Mouse (Mus musculus): ENCODE measurements around the gene Oxa1l. TPM values are rescaled to one million over a fixed set of nuclear protein-coding genes. Genes with fewer than 3 reads are reported as not detected.
"Not testable (repeated sequence)": the region's sequence is repeated elsewhere in the genome, so short reads cannot be mapped to it uniquely, and the experiment has no call there.

Gene Oxa1l
- polyA plus RNA-seq, 1 experiment from 2014 or later = 47.7 TPM

DNA sequence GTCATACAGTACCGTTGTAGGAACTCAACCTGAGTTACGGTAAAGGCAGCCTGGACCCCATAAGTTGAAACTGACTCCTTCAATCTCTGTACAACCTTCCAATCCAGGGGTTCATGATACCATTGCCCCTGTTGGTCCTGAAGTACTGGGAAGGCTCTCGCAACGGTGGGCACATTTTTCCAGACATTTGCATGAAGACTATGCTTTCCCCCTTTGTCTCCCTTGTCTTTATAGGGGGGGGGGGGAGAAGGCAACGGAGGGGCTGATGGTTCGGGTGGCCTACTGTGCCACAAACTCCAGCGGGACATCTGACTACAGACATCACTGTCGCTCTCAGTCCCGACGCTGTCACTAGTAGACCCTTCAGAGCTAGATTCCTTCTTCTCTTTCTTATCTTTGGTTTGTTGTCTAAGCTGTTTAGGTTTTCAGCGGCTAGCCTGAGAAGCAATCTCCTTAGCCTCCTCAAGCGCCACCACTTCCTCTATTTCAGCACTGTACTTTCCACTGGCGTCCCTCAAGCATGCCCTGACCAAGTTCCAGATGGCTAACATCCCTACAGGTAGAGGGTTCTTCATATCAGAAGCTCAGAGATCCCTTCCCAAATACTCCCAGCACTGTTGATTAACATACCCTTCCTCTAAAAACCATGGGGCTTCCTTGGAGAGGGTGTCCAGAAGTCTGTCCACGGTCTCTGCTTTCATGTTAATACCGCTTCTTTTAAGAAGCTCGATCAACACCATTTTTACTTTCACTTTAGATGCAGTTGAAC lies 9.7 kb upstream of the Oxa1l start:
- not testable (repeated sequence) for H3K4me3 ChIP-seq; H3K27me3 ChIP-seq; H3K9ac ChIP-seq; ATAC-seq (ENCODE audit: low FRiP score); H3K36me3 ChIP-seq; H3K27ac ChIP-seq; H3K9me3 ChIP-seq; H3K4me1 ChIP-seq (replicated peaks); H3K4me2 ChIP-seq
- 96% methylated on average over 16 of the region's 16 CpGs for WGBS

DNA sequence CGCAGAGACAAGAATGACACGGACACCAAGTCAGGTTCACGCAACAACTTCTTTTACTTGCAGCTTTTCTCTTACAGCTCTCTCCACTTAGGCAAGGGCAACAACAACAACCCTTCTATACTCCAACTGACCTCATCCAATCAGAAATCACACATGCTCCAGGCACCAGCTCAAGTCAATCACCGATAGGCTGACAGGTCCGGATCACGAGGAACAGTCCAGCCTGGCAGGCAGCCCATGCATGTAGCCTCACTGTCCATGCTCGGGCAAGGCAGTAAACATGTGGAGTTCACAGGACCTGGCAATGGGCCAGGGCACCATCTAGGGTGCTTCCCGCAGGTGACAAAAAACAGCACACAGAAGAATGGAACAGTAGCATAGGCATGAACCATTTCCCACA lies 8.3 kb upstream of the Oxa1l start:
- Histone ChIP-seq H3K9ac (no peak overlapping the region), H3K4me1 (replicated peaks) (no peaks in the 10 kb centered on the region), H3K27ac (no peak overlapping the region), H3K27me3 (no peaks in the 10 kb centered on the region), H3K9me3 (peaks cover 3% of the 10 kb centered on the region; the same call in 1 of the 2 replicates), H3K4me3 (no peak overlapping the region), H3K36me3 (no peaks in the 10 kb centered on the region), H3K4me2 (no peak overlapping the region)
- ATAC-seq (ENCODE audit: low FRiP score) = no peak
- WGBS = 90% methylated on average over 8 of the region's 8 CpGs

DNA sequence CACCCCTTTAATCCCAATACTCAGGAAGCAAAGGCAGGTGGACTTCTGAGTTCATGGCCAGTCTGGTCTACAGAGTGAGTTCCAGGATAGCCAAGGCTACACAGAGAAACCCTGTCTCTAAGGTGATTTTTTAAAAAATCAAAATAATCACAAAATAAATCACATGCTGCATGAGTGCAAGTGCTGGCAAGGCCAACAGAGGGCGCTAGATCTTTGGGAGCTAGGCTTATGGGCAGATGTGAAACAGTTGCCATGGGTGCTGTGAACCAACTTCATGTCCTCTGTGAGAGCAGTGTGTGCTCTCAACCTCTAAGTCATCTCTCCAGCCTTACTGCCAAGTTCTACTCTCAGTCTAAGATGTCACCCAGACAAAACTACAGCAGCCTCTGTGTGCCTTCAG lies 6.2 kb upstream of the Oxa1l start:
- ATAC-seq (ENCODE audit: low FRiP score) = no peak
- Histone ChIP-seq H3K9ac (no peak overlapping the region), H3K4me1 (replicated peaks) (no peaks in the 10 kb centered on the region), H3K4me2 (no peak overlapping the region), H3K27me3 (no peaks in the 10 kb centered on the region), H3K27ac (no peak overlapping the region), H3K36me3 (no peaks in the 10 kb centered on the region), H3K9me3 (no peaks in the 10 kb centered on the region), H3K4me3 (no peak overlapping the region)
- WGBS = 46% methylated on average over 1 of the region's 1 CpGs

DNA sequence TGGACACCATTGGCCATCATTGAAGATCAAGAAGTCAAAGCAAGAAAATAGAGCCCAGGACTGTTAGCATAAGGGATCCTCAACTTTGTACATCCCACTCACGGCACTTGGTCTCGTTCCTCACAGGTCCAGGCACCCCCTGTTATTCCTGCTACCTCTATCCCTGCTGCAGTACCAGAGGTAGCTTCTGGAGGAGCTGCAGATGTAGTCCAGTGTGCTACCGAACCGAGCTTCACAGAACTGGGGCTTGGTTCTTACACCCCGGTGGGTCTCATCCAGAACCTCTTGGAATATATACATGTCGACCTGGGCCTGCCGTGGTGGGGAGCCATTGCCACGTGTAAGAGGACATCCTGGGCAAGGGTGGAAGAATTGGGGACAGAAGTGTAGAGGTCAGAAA lies 2.5 kb downstream of the Oxa1l start:
- Histone ChIP-seq H3K27ac (no peak overlapping the region), H3K36me3 (peaks cover 48% of the 10 kb centered on the region), H3K9ac (no peak overlapping the region), H3K4me1 (replicated peaks) (peaks cover 23% of the 10 kb centered on the region), H3K27me3 (no peaks in the 10 kb centered on the region), H3K9me3 (no peaks in the 10 kb centered on the region), H3K4me2 (no peak overlapping the region), H3K4me3 (no peak overlapping the region)
- 95% methylated on average over 8 of the region's 8 CpGs for WGBS
- ATAC-seq (ENCODE audit: low FRiP score) = no peak

DNA sequence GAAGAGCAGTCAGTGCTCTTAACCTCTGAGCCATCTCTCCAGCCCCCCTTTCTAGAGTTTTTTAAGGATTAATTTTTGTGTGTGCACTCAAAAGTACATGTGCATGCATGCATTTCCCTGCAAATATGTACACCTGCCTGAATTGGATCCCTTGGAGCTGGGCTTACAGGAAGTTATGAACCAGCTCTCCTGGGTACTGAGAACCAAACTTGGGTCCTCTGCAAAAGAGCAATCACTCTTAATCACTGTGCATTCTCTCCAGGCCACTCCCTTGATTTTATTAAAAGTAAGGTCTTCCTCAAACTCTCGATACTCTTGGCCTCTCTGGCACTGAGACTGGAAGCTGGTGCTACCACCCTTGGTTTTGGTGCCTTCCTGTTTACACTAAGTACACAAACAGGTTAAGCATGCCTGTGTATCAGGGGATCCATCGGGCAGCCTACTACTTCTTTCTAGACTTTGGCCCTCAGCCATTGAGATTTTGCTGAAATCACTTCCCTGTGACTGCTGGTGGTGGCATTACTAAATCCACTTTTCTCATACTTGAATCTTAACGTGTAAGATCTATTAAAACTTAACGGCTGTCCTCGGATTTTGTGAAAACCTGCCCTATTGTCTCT lies 4.5 kb downstream of the Oxa1l start:
- Histone ChIP-seq H3K36me3 (peaks cover 68% of the 10 kb centered on the region), H3K27me3 (no peaks in the 10 kb centered on the region), H3K27ac (no peak overlapping the region), H3K9ac (no peak overlapping the region), H3K9me3 (no peaks in the 10 kb centered on the region), H3K4me2 (no peak overlapping the region), H3K4me3 (no peak overlapping the region), H3K4me1 (replicated peaks) (peaks cover 23% of the 10 kb centered on the region)
- ATAC-seq (ENCODE audit: low FRiP score) = no peak
- WGBS = 94% methylated on average over 5 of the region's 5 CpGs

DNA sequence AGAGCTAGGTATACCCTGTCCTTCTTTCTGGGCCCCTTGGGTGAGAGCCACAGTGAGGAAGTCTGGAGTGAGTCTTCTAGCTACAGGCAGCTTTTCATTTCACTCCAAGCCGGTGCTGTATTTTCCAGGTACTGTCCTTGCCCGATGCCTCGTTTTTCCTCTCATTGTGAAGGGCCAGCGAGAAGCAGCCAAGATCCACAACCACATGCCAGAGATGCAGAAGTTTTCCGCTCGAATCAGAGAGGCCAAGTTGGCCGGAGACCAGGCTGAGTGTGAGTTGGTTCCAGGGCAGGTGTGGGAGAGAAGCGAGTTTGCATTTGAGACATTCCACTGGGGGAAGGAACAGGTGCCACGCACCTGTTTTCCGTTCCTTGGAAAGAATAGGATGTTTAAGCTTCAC lies 5.9 kb downstream of the Oxa1l start:
- 96% methylated on average over 10 of the region's 10 CpGs for WGBS
- Histone ChIP-seq H3K9me3 (no peaks in the 10 kb centered on the region), H3K9ac (no peak overlapping the region), H3K27me3 (no peaks in the 10 kb centered on the region), H3K4me2 (no peak overlapping the region), H3K27ac (no peak overlapping the region), H3K4me1 (replicated peaks) (peaks cover 20% of the 10 kb centered on the region), H3K4me3 (no peak overlapping the region), H3K36me3 (peaks cover 80% of the 10 kb centered on the region)
- ATAC-seq (ENCODE audit: low FRiP score) = no peak

DNA sequence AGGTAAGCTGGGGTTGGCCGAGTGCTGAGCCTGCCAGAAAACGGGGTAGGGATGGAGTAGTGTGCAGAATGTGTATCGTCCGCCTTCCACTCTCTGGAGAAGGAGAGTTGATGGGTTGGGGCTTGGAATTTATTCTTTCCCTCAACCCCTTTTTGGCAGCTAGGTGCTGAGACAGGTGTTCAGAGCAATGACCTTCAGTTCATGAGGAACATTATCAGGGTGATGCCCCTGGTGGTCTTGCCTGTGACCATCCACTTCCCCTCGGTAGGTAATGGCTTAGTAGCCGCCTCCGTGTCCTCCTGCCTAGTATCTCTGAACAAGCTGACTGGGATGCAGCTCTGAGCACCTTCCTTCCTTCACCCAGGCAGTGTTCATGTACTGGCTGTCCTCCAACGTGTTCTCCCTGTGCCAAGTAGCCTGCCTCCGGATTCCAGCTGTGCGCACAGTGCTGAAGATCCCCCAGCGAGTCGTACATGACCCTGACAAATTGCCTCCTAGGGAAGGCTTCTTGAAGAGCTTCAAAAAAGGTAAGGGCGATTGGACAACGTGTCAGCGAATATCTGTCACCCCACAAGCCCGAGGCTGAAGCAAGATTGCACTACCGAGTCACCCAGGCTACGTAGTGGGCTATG lies 6.9 kb downstream of the Oxa1l start:
- Histone ChIP-seq H3K36me3 (peaks cover 83% of the 10 kb centered on the region), H3K4me1 (replicated peaks) (peaks cover 10% of the 10 kb centered on the region), H3K4me2 (no peak overlapping the region), H3K27me3 (no peaks in the 10 kb centered on the region), H3K27ac (no peak overlapping the region), H3K9ac (no peak overlapping the region), H3K9me3 (no peaks in the 10 kb centered on the region), H3K4me3 (no peak overlapping the region)
- WGBS = 92% methylated on average over 18 of the region's 18 CpGs
- no peak for ATAC-seq (ENCODE audit: low FRiP score)

DNA sequence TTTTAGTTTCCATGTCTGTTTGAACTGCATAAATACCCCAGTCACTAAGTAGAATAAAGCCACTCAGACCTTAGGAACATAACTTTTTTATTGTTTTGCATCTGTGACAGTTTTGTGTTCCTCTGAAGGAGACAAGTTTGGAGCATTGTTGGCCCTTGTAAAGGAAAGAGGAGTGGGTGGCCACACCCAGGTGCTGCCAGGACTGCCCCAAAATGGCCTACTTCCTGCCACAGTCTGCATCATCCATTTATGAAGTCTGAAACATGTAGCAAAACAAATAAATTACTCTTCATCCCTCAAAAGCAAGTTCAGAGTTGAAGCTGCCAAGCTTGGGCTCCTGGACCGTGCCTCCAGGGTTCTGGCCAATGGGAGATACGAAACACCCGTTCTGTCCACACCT lies 8.7 kb downstream of the Oxa1l start:
- H3K36me3 ChIP-seq = peaks cover 67% of the 10 kb centered on the region
- ATAC-seq (ENCODE audit: low FRiP score) = no peak
- no peaks in the 10 kb centered on the region for H3K9me3 ChIP-seq
- no peaks in the 10 kb centered on the region for H3K4me1 ChIP-seq (replicated peaks)
- no peaks in the 10 kb centered on the region for H3K27me3 ChIP-seq
- no peak overlapping the region for H3K4me2 ChIP-seq
- H3K9ac ChIP-seq = no peak overlapping the region
- H3K4me3 ChIP-seq = no peak overlapping the region
- WGBS = 97% methylated on average over 3 of the region's 3 CpGs
- H3K27ac ChIP-seq = no peak overlapping the region

DNA sequence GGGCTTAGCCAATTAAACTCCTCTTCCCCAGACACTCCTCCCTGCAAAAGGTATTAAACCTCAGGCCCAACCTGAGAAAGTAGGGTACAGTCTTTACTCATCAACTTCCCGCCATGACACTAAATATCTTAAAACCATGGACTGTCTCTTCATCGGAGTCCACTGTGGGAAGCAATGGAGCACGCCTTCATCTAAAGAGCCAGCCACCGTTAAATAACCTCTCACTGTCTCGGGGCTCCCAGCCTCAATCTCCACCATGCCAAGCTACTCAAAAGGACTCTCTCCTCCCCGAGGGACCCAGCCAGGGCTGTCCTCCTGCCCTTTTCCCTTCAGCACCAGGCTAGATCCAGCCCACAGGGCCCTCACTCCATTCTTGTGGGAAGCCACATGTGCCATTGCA lies 10.0 kb downstream of the Oxa1l start:
- 98% methylated on average over 6 of the region's 6 CpGs for WGBS
- no peak overlapping the region for H3K27ac ChIP-seq

DNA sequence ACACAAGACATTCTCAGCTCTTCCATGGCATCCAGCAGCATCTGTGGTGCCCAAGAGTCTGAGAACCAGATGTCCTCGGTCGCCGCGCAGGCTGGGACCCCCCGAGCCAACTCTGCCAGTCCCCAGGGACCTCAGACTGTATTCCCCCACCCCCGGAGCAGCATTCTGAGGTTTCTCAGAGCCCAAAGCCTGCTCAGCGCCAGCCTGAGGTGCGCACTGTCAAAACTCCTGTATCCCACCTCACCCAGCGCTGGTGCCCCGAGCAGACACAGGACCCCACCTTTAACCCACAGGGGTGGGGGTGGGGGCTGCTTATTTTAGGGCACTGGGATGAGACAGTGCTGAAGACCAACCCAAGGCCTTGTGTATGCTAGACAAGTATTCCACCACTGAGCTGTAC lies 10.8 kb downstream of the Oxa1l start:
- 99% methylated on average over 10 of the region's 10 CpGs for WGBS
- Histone ChIP-seq H3K9ac (no peak overlapping the region), H3K4me3 (no peak overlapping the region), H3K4me2 (no peak overlapping the region), H3K4me1 (replicated peaks) (no peaks in the 10 kb centered on the region), H3K27me3 (no peaks in the 10 kb centered on the region), H3K9me3 (no peaks in the 10 kb centered on the region), H3K36me3 (peaks cover 52% of the 10 kb centered on the region), H3K27ac (no peak overlapping the region)
- ATAC-seq (ENCODE audit: low FRiP score) = 0 out of 2 replicates have a peak, but pooled peaks have one; percentile 36

More for the DNA sequence above, 10.0 kb downstream of the Oxa1l start:
- no peak overlapping the region for H3K4me3 ChIP-seq
- H3K9ac ChIP-seq = no peak overlapping the region
- H3K9me3 ChIP-seq = no peaks in the 10 kb centered on the region
- 0 out of 2 replicates have a peak, but pooled peaks have one; percentile 33 for ATAC-seq (ENCODE audit: low FRiP score)
- no peaks in the 10 kb centered on the region for H3K4me1 ChIP-seq (replicated peaks)
- no peaks in the 10 kb centered on the region for H3K27me3 ChIP-seq
- peaks cover 57% of the 10 kb centered on the region for H3K36me3 ChIP-seq
- no peak overlapping the region for H3K4me2 ChIP-seq

DNA sequence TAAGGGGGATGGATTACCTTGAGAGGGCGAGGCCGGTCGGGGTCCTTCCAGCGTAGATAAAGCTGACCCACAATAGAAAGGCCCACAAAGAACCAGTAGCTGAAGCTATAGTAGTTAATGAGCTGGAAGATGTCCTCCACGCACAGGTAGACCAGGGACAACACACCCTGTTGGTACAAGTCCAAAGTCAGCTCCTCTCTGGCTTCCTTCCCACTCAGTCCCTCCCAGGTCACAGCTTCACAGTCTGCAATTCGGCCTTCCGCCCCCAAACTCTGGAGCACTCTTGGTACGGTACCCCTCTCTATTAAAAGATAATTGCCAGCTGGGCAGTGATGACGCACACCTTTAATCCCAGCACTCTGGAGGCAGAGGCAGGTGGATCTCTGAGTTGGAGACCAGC lies 12.3 kb downstream of the Oxa1l start:
- Histone ChIP-seq H3K27ac (no peak overlapping the region), H3K27me3 (no peaks in the 10 kb centered on the region), H3K36me3 (peaks cover 37% of the 10 kb centered on the region), H3K4me3 (no peak overlapping the region), H3K4me2 (no peak overlapping the region), H3K9ac (no peak overlapping the region), H3K4me1 (replicated peaks) (no peaks in the 10 kb centered on the region), H3K9me3 (no peaks in the 10 kb centered on the region)
- 94% methylated on average over 9 of the region's 9 CpGs for WGBS
- no peak for ATAC-seq (ENCODE audit: low FRiP score)

DNA sequence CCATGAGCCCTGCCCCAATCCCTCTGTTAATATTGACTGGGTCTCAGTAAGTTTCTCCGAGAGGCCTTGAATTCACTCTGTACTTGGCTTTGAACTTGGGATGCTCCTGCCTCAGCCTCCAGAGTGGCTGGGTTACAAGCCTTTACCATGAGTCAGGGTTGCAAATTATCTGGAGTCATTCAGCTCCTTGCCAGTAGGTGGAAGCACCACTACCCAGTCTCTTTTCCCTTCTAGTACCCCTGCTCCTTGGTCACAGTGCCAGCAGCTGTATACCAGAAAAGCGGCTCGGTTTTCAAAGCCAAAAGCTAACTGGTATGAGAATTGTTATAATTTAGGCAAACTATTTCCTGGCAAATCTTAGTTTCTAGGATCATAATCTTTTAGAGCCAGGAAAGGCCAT lies 15.3 kb downstream of the Oxa1l start:
- H3K9ac ChIP-seq = no peak overlapping the region
- H3K36me3 ChIP-seq = peaks cover 8% of the 10 kb centered on the region
- no peak for ATAC-seq (ENCODE audit: low FRiP score)
- no peak overlapping the region for H3K4me2 ChIP-seq
- H3K27ac ChIP-seq = no peak overlapping the region
- H3K4me1 ChIP-seq (replicated peaks) = no peaks in the 10 kb centered on the region
- WGBS = 76% methylated on average over 3 of the region's 3 CpGs
- H3K27me3 ChIP-seq = no peaks in the 10 kb centered on the region
- H3K4me3 ChIP-seq = no peak overlapping the region
- H3K9me3 ChIP-seq = no peaks in the 10 kb centered on the region

DNA sequence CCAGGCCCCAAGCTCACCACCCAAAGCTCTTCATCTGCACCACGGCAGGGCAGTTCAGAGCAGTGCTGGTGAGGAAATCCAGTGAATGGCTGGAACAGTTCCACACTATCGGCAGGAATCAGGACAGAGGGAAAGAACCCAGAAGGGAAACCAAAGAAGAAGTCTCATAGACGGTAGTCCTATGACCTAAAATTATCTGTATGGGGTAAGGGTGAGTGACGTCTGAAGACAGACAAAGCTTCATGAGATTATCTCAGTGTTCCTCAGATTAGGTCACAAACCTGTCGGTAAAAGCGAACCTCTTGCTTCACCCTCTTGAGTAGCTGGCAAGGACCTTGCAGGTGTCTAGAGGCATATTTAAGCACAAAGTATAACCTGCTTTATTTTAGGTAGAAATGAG lies 16.5 kb downstream of the Oxa1l start:
- H3K36me3 ChIP-seq = no peaks in the 10 kb centered on the region
- ATAC-seq (ENCODE audit: low FRiP score) = no peak
- no peaks in the 10 kb centered on the region for H3K4me1 ChIP-seq (replicated peaks)
- no peak overlapping the region for H3K4me2 ChIP-seq
- H3K27me3 ChIP-seq = no peaks in the 10 kb centered on the region
- 89% methylated on average over 6 of the region's 6 CpGs for WGBS
- no peak overlapping the region for H3K27ac ChIP-seq
- H3K9me3 ChIP-seq = no peaks in the 10 kb centered on the region
- H3K9ac ChIP-seq = no peak overlapping the region
- H3K4me3 ChIP-seq = no peak overlapping the region

Measured in hindbrain, embryonic 13.5 days (tissue).